Comparison of ENCODE assay signal across 9 mouse cellular contexts in genomic region chr11:11684056-11684929, GRCm38 (mm10). TPM values are rescaled to one million over a fixed set of nuclear protein-coding genes. Genes with fewer than 3 reads are reported as not detected.
A peak's percentile ranks its signal among the peaks of the same experiment; 100 is the strongest.
DNase-seq lines count a peak whose midpoint lies in the region; ATAC-seq and TF ChIP-seq lines count a peak whose summit lies in the region.
"Had no signal": no experiment of that assay in that cellular context is flagged by ENCODE, and none has a peak within 500 bp of the region (broad histone marks: within the 10 kb centered on the region; RNA-seq: fewer than 3 reads in every experiment).

No protein-coding gene starts in this region.

- no peaks in the 10 kb centered on the region for H3K36me3 ChIP-seq in heart, postnatal 0 days (replicated peaks; ENCODE audit: control insufficient read depth, insufficient read depth, low read length)
- H3K36me3 ChIP-seq in heart, adult 2 months (ENCODE audit: control insufficient read depth, insufficient read depth, low read length) = no peaks in the 10 kb centered on the region
- no peaks in the 10 kb centered on the region for H3K36me3 ChIP-seq in embryonic facial prominence, embryonic 14.5 days (ENCODE audit: control insufficient read depth, insufficient read depth, low read length)
- no peaks in the 10 kb centered on the region for H3K36me3 ChIP-seq in liver, embryonic 15.5 days (replicated peaks)

- TF ChIP-seq CTCF in heart, postnatal 0 days (IDR thresholded peaks at IDR 0.05; ENCODE audit: low read depth) = no peak
- no peak for TF ChIP-seq CTCF in heart, adult 2 months (IDR thresholded peaks at IDR 0.05)

- no peaks in the 10 kb centered on the region for H3K9me3 ChIP-seq in heart, postnatal 0 days (replicated peaks; ENCODE audit: control insufficient read depth, low read length)
- H3K9me3 ChIP-seq in embryonic facial prominence, embryonic 14.5 days (ENCODE audit: control insufficient read depth, low read length) = no peaks in the 10 kb centered on the region
- H3K9me3 ChIP-seq in liver, embryonic 15.5 days (replicated peaks) = no peaks in the 10 kb centered on the region

- H3K27me3 ChIP-seq in heart, postnatal 0 days (ENCODE audit: control insufficient read depth, insufficient read depth, low read length) = peaks cover 56% of the 10 kb centered on the region
- peaks cover 6% of the 10 kb centered on the region for H3K27me3 ChIP-seq in heart, adult 2 months (ENCODE audit: control insufficient read depth, insufficient read depth, low read length)
- peaks cover 58% of the 10 kb centered on the region for H3K27me3 ChIP-seq in embryonic facial prominence, embryonic 14.5 days (replicated peaks; ENCODE audit: control insufficient read depth, insufficient read depth, low read length)
- peaks cover 26% of the 10 kb centered on the region for H3K27me3 ChIP-seq in liver, embryonic 15.5 days

- intact Hi-C loops in heart, adult 2 months (cut with DNase I) = no loop called here

- TF ChIP-seq POLR2A in heart, adult 2 months (IDR thresholded peaks at IDR 0.05; ENCODE audit: insufficient read depth, low read depth, low read length) = no peak

- 65% methylated on average over 9 of the region's 9 CpGs for WGBS in heart, postnatal 0 days
- 65% methylated on average over 9 of the region's 9 CpGs for WGBS in heart, adult 2 months
- 63% methylated on average over 9 of the region's 9 CpGs for WGBS in embryonic facial prominence, embryonic 14.5 days
- 45% methylated on average over 9 of the region's 9 CpGs for WGBS in liver, embryonic 15.5 days (ENCODE audit: insufficient replicate concordance)

- H3K4me1 ChIP-seq in heart, postnatal 0 days (ENCODE audit: control insufficient read depth, insufficient read depth) = peaks cover 6% of the 10 kb centered on the region; the same call in 1 of the 2 replicates
- H3K4me1 ChIP-seq in heart, adult 2 months (ENCODE audit: control insufficient read depth, insufficient read depth, low read length) = no peaks in the 10 kb centered on the region
- H3K4me1 ChIP-seq in embryonic facial prominence, embryonic 14.5 days (ENCODE audit: control insufficient read depth, insufficient read depth, low read length) = no peaks in the 10 kb centered on the region
- H3K4me1 ChIP-seq in liver, embryonic 15.5 days (replicated peaks) = peaks cover 33% of the 10 kb centered on the region

- H3K27ac ChIP-seq in heart, postnatal 0 days (ENCODE audit: low read depth) = no peak overlapping the region
- H3K27ac ChIP-seq in heart, adult 2 months = no peak overlapping the region
- H3K27ac ChIP-seq in embryonic facial prominence, embryonic 14.5 days (replicated peaks; ENCODE audit: low read depth, low read length) = no peak overlapping the region
- H3K27ac ChIP-seq in liver, embryonic 15.5 days (replicated peaks) = peak overlapping the region; percentile 90

- H3K9ac ChIP-seq in heart, postnatal 0 days (replicated peaks; ENCODE audit: low read depth, low read length) = no peak overlapping the region
- no peak overlapping the region for H3K9ac ChIP-seq in heart, adult 2 months (ENCODE audit: low read depth, low read length)
- H3K9ac ChIP-seq in embryonic facial prominence, embryonic 14.5 days (ENCODE audit: low read depth, low read length) = no peak overlapping the region
- peak overlapping the region; percentile 19; the same call in 1 of the 2 replicates for H3K9ac ChIP-seq in liver, embryonic 15.5 days

- no peak for DNase-seq in heart, postnatal 0 days (ENCODE audit: low spot score)
- DNase-seq in heart, adult 2 months = no peak
- DNase-seq in embryonic facial prominence, embryonic 14.5 days (ENCODE audit: low spot score) = no peak
- DNase-seq in Muller cell, postnatal 12 days (ENCODE audit: inconsistent ontology term) = no peak
- no peak for DNase-seq in adrenal gland, postnatal 36 days
- no peak for DNase-seq in kidney, adult 18-20 months

- H3K79me2 ChIP-seq in heart, adult 2 months (replicated peaks; ENCODE audit: control insufficient read depth, insufficient read depth, low read length) = no peaks in the 10 kb centered on the region

- ATAC-seq in heart, postnatal 0 days (ENCODE audit: insufficient read depth, low read depth) = no peak
- peak; percentile 1 for ATAC-seq in CD4-positive, CD25-positive, alpha-beta regulatory T cell, adult 4 months
- ATAC-seq in embryonic facial prominence, embryonic 14.5 days (ENCODE audit: low read depth) = no peak
- no peak for ATAC-seq in liver, embryonic 15.5 days (ENCODE audit: insufficient read depth)

- TF ChIP-seq EP300 in heart, postnatal 0 days (IDR thresholded peaks at IDR 0.05; ENCODE audit: low read depth) = no peak
- TF ChIP-seq EP300 in heart, adult 2 months (IDR thresholded peaks at IDR 0.05; ENCODE audit: insufficient read depth, low read depth, low read length) = no peak

- peak overlapping the region; percentile 63; the same call in 1 of the 2 replicates for H3K4me3 ChIP-seq in heart, postnatal 0 days (ENCODE audit: low read depth, low read length)
- H3K4me3 ChIP-seq in heart, adult 2 months = no peak overlapping the region
- H3K4me3 ChIP-seq in embryonic facial prominence, embryonic 14.5 days (ENCODE audit: low read depth, low read length) = no peak overlapping the region
- H3K4me3 ChIP-seq in liver, embryonic 15.5 days (replicated peaks) = peak overlapping the region; percentile 94

- peak overlapping the region; percentile 97; the same call in 1 of the 2 replicates for H3K4me2 ChIP-seq in heart, postnatal 0 days (ENCODE audit: low read depth, low read length)
- H3K4me2 ChIP-seq in embryonic facial prominence, embryonic 14.5 days (ENCODE audit: low read depth, low read length) = 0 out of 2 replicates have a peak overlapping the region, but pooled peaks have one; percentile 98
- peak overlapping the region; percentile 89 for H3K4me2 ChIP-seq in liver, embryonic 15.5 days

RNA-seq across cellular contexts. Expression of gene Ikzf1, which starts 0.5 kb away (rescaled TPM):
- 1.0 and 12.9 TPM in 2 replicates for total RNA-seq in heart, postnatal 0 days (2014; rRNA removed; ENCODE audit: low replicate concordance)
- polyA plus RNA-seq in heart, postnatal 0 days (2015; fragmentation: Nextera tagmentation; extraction: Ambion mirVana) = 0.19 and 0.21 TPM in 2 replicates
- total RNA-seq in heart, adult 2 months (2021) = 1 to 10 TPM; 1.8 to 2.0 TPM
- 1.7 and 3.7 TPM in 2 replicates for polyA plus RNA-seq in heart, adult 2 months (2012; rRNA removed)
- 100 to 1,000 TPM; 130 to 149 TPM for polyA plus RNA-seq in CD4-positive, CD25-positive, alpha-beta regulatory T cell, adult 4 months (2017; shearing (Covaris generic))
- 4.7 and 4.8 TPM in 2 replicates for polyA plus RNA-seq in embryonic facial prominence, embryonic 14.5 days (2014; fragmentation: Nextera tagmentation; extraction: Ambion mirVana)
- 33.7 and 35.9 TPM in 2 replicates for polyA plus RNA-seq in liver, embryonic 15.5 days (2015; fragmentation: Nextera tagmentation; extraction: Ambion mirVana)
- 1 to 10 TPM; 1.8 to 2.5 TPM for total RNA-seq in adrenal gland, postnatal 36 days (2021)

RNA-seq across cellular contexts. Expression of gene 4930512M02Rik, which starts 56.7 kb away (rescaled TPM):
- not detected in 2 replicates for total RNA-seq in heart, postnatal 0 days (2014; rRNA removed; ENCODE audit: low replicate concordance)
- polyA plus RNA-seq in heart, postnatal 0 days (2015; fragmentation: Nextera tagmentation; extraction: Ambion mirVana) = not detected in 2 replicates
- total RNA-seq in heart, adult 2 months (2021) = not detected
- not detected in 2 replicates for polyA plus RNA-seq in heart, adult 2 months (2012; rRNA removed)
- not detected for polyA plus RNA-seq in CD4-positive, CD25-positive, alpha-beta regulatory T cell, adult 4 months (2017; shearing (Covaris generic))
- not detected in 2 replicates for polyA plus RNA-seq in embryonic facial prominence, embryonic 14.5 days (2014; fragmentation: Nextera tagmentation; extraction: Ambion mirVana)
- not detected in 2 replicates for polyA plus RNA-seq in liver, embryonic 15.5 days (2015; fragmentation: Nextera tagmentation; extraction: Ambion mirVana)
- not detected for total RNA-seq in adrenal gland, postnatal 36 days (2021)
- total RNA-seq: layer of hippocampus, adult 8-10 months had no signal

Comparison
In these comparisons a context has a peak if more than half of its experiments do, and no peak if none do; other contexts are left out.
1. H3K4me3 ChIP-seq: peak in heart, postnatal 0 days (single experiment) and liver, embryonic 15.5 days (single experiment); none in heart, adult 2 months (single experiment) and embryonic facial prominence, embryonic 14.5 days (single experiment).
2. Peak in every context shown above with its lines, with median percentiles within 50 percentile points of each other: H3K4me2 ChIP-seq.